Mouse (Mus musculus): Measurements from ENCODE around the gene Etv6.
"Not testable (repeated sequence)": the region's sequence is repeated elsewhere in the genome, so short reads cannot be mapped to it uniquely, and the experiment has no call there.

Etv6 gene

DNA sequence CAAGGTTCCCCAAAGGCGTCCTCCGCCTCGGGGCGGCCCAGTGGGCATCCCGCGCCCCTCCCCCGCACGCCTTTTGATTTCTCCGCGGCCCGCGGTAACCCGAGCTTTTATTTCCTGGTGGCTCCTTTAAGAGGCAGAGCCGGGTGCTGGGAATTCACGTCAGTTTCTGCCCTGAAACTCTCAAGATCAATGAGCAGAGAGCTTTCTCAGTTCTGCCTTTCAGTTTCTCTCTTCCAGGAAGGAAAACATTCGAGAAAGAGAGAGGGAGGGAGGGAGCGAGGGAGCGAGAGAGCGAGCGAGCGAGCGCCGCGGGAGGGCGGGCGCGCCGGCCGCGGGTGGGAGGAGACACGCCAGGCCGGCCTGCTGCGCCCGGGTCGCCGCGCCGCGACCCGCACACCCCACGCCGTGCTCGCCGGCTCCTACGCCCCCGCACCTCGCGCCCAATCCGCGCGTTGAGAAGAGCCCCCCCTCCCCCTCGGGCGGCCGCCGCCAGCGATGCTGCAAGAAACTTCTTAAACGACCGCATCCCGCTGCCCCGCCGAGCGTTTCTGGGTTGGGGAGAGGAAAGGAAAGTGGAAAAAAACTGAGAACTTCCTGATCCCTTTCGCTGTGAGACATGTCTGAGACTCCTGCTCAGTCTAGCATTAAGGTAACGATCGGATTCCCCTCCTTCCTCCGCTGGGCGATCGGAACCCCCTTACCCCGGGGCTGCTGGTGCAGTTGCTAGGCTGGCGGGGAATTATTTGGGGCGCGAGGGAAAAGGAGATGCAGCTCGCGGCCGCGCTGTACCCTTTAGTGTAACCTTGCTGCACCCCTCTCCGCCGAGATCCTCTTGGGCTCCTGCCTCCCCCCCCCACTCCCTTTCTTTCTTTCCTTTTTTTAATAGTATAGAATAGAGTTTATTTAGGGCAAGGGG is at the start of gene Etv6:
Etv6 (plus strand) TSS at position 211 of the 916 bp plus-strand sequence.
- peak; percentile 54 for DNase-seq (ENCODE audit: low spot score)

DNA sequence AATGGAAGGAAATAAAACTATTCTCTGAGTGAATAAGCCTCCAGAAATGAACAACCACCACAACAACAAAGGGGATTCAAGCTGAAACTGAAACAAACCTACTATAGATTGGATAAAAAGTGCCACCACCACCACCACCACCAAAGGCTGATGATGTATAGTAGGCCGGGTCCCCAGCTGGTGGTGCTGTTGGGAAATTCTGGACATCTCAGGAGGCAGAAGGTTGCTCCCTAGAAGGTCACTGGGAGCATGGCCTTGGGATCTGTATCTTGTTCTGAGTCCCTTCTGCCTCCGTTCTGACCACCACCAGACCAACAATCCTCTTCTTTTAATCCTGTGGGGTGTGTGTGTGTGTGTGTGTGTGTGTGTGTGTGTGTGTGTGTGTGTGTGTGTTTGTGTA is 49.3 kb upstream of the Etv6 start:
- no peak for DNase-seq (ENCODE audit: low spot score)

DNA sequence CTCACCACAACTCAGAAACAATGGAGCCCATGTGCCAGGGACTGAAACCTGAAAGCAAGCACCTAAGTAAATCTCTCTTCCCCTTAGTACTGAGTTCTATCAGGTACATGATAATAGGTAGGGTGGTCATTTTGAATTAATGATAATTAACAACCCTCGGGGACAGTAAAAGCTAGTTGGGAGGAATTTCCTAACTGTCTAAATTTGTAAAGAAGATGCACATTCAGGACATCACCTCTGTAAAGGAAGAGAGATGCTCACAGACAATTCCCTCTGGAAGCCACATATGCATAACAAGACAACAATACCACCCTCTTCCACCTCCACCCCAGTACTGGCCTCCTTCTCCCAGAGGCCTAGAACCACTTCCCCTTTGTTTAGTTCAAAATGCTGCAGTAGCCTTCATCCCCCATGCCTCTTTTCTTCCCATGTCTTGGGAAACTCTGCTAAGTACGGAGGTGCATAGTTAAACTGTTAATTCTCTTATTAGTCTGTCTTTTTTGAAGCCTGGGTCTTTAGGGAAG is 48.4 kb upstream of the Etv6 start:
- DNase-seq (ENCODE audit: low spot score) = no peak

DNA sequence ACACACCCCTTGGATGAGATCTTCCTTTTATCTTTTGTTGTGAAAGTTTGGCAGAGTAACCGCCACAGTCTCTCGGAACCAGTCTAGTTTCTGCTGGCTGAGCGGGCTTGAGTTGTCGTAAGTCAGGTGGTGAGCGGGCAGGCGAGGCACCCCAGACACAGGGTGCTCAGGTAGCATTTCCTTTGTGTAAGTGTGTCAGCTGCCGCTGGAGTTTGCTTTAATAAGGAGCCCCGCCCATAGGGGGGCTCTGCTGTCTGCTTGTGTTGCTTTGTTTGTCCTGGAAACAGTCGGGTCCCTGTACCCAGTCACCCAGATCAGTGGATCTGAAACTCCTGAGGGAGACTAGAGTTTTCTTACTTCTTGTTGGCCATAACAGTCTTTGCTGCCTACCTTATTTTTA is 47.5 kb upstream of the Etv6 start:
- DNase-seq (ENCODE audit: low spot score) = no peak

- no peak for DNase-seq (ENCODE audit: low spot score)
Observed at GRCm38 (mm10) chr6:133997461-133997860, 38.0 kb upstream of the Etv6 start.

DNA sequence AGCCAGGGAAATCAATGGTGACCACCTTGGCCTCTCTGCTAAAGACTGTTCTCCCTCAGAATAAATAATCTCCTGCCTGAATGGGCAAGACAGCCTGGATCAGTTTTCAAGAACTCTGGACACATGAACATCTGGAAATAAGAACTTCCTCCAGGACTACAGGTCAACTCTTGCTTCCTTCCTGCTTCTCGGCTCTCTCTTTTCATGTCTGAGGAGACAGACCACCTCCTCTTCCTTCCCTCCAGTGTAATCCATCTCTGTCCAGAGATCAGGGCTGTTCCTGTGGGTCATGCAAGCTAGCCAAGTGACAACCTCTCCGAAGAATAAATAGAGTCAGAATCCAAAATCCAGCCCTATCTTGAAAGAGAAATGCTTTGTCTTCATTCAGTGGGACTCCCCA is 37.6 kb upstream of the Etv6 start:
- DNase-seq (ENCODE audit: low spot score) = no peak

DNA sequence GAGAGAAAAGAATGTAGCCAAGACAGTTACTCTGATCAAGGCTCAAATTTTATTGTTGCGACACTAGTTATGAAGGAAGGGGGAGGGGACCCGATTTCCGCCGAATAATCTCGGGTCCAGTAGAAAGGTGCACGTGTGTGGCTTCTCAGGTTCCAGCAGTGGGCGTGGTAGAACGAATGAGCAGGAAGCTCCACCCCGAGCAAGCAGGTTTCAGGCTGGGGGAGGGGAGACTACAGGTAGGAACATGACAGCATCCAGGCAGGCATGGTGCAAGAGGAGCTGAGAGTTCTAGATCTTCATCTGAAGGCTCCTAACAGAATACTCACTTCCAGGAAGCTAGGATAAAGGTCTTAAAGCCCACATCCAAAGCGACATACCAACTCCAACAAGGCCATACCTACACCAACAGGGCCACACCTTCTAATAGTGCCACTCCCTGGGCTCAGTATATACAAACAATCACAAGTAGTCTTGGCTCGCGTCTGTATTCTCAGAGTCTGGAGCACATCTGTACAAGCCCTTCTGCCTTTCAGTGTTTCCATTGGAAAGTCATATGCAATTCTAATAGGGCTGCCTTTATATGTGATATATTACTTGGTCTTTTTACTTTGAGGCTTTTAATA is 20.9 kb upstream of the Etv6 start:
- DNase-seq (ENCODE audit: low spot score) = not testable (repeated sequence)

DNA sequence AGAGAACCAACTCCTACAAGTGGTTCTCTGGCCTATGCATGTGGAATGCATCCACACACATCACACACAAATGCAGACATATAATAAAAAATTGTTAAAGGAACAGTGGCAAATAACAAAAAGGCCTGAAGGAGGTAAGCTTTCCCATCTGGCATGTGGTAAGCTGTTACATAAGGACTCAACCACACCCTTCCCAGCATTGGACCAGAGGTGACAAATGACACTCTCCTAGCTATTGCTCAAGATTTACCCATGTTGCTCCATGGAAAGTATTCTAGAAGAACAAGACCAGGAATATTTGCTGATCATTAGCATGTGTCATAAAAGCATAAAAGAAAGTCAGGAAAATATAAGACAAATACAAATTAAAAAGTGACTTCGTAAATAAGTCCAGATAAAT is 16.7 kb upstream of the Etv6 start:
- no peak for DNase-seq (ENCODE audit: low spot score)

GRCm38 (mm10) chr6:134020821-134021220 is 14.7 kb upstream of the Etv6 start:
- no peak for DNase-seq (ENCODE audit: low spot score)

- no peak for DNase-seq (ENCODE audit: low spot score)
Observed at GRCm38 (mm10) chr6:134026264-134026663, 9.2 kb upstream of the Etv6 start.

DNA sequence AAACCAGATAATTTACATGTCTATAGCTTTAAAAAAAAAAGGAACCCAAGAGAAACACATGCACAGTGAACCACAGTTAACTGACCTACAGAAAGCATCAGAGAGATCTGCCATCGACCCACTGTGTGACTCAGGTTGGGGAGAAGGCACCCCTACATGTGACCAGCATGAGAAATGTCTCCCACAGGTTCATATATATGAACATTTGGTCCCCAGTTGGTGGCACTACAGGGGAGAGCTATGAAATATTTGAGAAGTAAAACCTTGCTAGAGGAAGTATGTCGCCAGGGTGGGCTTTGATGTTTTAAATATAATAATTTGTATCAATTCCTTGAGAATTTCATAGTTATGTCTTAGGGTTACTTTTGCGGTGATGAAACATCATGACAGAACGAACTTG is 8.5 kb upstream of the Etv6 start:
- DNase-seq (ENCODE audit: low spot score) = no peak

- no peak for DNase-seq (ENCODE audit: low spot score)
Observed at GRCm38 (mm10) chr6:134032451-134032850, 3.0 kb upstream of the Etv6 start.

GRCm38 (mm10) chr6:134034436-134034835 is 1.1 kb upstream of the Etv6 start:
- DNase-seq (ENCODE audit: low spot score) = peak; percentile 18

- DNase-seq (ENCODE audit: low spot score) = peak; percentile 75
Observed at GRCm38 (mm10) chr6:134034904-134035489, 503 bp upstream of the Etv6 start.

- DNase-seq (ENCODE audit: low spot score) = no peak
Observed at GRCm38 (mm10) chr6:134036491-134036911, 1.0 kb downstream of the Etv6 start.

GRCm38 (mm10) chr6:134036951-134037431 is 1.5 kb downstream of the Etv6 start:
- no peak for DNase-seq (ENCODE audit: low spot score)

- no peak for DNase-seq (ENCODE audit: low spot score)
Observed at GRCm38 (mm10) chr6:134037960-134038359, 2.5 kb downstream of the Etv6 start.

GRCm38 (mm10) chr6:134038881-134039280 is 3.4 kb downstream of the Etv6 start:
- no peak for DNase-seq (ENCODE audit: low spot score)

DNA sequence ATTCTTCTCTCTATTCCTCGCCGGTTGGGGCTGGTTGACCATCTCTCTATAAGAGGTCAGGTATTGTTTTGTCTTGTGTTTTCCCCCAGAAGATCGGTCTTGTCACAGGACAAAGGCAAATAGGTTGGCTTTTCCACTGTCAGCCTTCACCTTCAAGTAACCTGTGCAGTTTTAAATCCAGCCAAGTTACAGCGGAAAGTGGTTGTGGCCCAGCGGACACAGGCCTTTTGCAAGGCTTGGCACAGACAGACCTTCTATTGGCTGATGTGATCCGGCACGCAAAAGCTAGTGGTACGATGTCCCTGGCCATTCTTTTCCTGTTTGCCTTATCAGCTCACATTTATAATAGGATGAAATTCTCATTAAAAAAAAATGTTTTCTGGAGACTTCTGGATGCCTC is 3.9 kb downstream of the Etv6 start:
- DNase-seq (ENCODE audit: low spot score) = no peak

- no peak for DNase-seq (ENCODE audit: low spot score)
Observed at GRCm38 (mm10) chr6:134040312-134040711, 4.8 kb downstream of the Etv6 start.

GRCm38 (mm10) chr6:134041286-134041685 is 5.8 kb downstream of the Etv6 start:
- no peak for DNase-seq (ENCODE audit: low spot score)

DNA sequence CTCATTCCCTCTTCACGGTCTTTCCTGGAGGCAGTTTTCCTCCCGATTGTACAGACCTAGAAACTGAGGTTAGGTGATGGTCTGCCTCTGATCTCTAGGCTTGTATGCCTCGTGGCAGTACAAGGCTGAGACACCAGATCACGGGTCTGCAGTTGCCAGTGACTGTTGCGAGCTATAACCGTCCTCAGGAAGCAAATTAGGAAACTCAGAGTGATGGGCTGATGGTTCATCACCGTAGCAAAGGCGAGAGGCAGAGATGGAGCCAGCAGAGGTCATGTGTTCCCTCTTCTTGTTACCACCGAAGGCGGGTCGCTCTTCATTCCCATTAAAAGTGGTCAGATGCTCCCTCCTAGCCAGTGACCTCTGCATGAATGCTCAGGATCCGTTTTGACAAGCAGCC is 6.4 kb downstream of the Etv6 start:
- no peak for DNase-seq (ENCODE audit: low spot score)

DNA sequence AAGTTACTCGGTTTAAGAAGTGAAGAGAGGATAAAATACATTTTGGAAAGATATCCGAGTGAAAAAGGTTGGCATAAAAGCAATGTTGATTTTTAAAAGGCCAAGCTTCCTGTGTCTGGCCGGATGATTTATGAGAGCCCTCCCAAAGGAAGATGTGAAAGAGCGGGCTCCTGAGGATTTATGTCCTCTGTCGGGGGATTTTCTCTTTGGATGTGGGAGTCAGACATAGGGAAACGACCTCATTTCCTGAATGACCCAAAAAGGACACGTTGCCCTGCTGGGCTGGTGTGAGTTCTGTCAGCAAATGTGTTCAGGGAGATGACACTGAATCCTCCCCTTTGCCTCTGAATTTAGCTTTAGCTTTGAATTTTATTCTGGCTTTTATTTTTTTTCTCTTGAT is 8.0 kb downstream of the Etv6 start:
- no peak for DNase-seq (ENCODE audit: low spot score)
